Mouse (Mus musculus) testis, adult 2 months (tissue): ENCODE results near the gene Mavs. TPM values are rescaled to one million over a fixed set of nuclear protein-coding genes. Genes with fewer than 3 reads are reported as not detected.
A peak's percentile ranks its signal among the peaks of the same experiment; 100 is the strongest.
"Not testable (repeated sequence)": the region's sequence is repeated elsewhere in the genome, so short reads cannot be mapped to it uniquely, and the experiment has no call there.

ENCODE experiments used
- H3K27ac ChIP-seq: fragments of 200-500 bp; 2 replicates; pipeline ENCODE4 v1.5.1; 2012; ENCODE audit warnings: low read depth, low read length; ENCODE audit not compliant: control insufficient read depth, insufficient read depth
- H3K27me3 ChIP-seq: fragments of 200-500 bp; 2 replicates; pipeline ENCODE4 v1.6.1; 2012; ENCODE audit warnings: mild to moderate bottlenecking, low read length, moderate library complexity; ENCODE audit not compliant: control insufficient read depth, insufficient read depth
- H3K36me3 ChIP-seq: fragments of 200-500 bp; 2 replicates; pipeline ENCODE4 v1.6.1; 2012; ENCODE audit warnings: mild to moderate bottlenecking, low read length; ENCODE audit not compliant: control insufficient read depth, insufficient read depth
- H3K4me1 ChIP-seq: fragments of 200-500 bp; 2 replicates; pipeline ENCODE4 v1.6.1; 2012; ENCODE audit warnings: low read length; ENCODE audit not compliant: control insufficient read depth, insufficient read depth
- H3K4me3 ChIP-seq: fragments of 200-500 bp; 2 replicates; pipeline ENCODE4 v1.5.1; 2012; ENCODE audit warnings: low read depth, mild to moderate bottlenecking, low read length, moderate library complexity, mixed read lengths; ENCODE audit not compliant: control insufficient read depth
- CTCF ChIP-seq: fragments of 200-500 bp; IDR thresholded peaks from 2 replicates; pipeline ENCODE4 v1.5.1; 2012; ENCODE audit warnings: low read depth, mild to moderate bottlenecking, inconsistent platforms, low read length, moderate library complexity; ENCODE audit not compliant: control insufficient read depth, insufficient read depth, insufficient replicate concordance
- POLR2A ChIP-seq: fragments of 200-500 bp; IDR thresholded peaks from 2 replicates; pipeline ENCODE4 v1.6.1; 2012; ENCODE audit warnings: low read depth, mild to moderate bottlenecking, inconsistent platforms, low read length, moderate library complexity; ENCODE audit not compliant: control insufficient read depth
- polyA plus RNA-seq: library from polyadenylated mRNA; depleted of rRNA; stranded (reverse); fragments of >200 nt; gene quantifications from 2 replicates; pipeline ENCODE4 v1.2.3, GENCODE M21; 2012

Gene Mavs
- polyA plus RNA-seq, 1 experiment = 15.6 TPM

DNA sequence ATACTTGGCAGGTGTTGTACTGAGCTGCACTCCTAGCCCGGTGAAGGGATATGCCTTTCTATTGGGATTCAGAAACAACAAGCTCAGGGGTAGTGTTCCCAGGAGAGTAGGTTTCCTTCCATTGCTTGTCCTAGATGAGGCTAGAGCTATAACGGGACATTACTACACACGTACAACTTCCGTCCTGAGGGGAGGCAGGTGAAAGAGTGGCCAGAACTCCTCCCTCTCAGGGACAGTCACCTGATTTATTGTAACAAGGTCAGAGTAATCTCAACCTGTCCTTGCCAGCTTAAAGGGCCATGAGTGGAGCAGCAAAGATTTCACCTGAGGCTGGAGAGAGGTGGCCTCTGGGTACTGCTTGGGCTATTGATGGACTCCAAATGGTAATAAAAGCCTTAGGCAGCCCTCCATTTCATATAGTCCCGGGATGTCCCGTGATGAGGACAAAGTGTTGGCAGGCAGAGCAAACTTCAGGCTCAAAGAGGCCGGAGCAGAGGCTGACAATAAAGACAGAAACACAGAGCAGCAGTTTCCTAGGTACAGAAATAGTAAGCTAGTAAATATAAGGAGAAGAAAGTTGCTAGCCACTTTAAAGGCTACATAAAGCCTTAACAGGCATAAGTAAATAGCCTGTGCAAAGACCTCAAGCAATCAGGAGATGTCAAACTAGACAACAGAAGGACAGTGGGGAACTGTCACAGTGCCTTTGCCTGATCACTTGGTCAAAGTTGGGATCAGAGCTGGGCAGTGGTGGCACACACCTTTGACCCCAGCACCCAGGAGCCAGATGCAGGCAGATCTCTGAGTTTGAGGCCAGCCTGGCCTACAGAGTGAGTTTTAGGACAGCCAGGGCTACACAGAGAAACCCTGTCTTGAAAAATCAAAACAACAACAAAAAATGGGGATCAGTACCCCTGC, 17.7 kb upstream of the Mavs start:
- TF ChIP-seq POLR2A (no peak), CTCF (no peak)
- no peaks in the 10 kb centered on the region for H3K27me3 ChIP-seq
- H3K36me3 ChIP-seq = no peaks in the 10 kb centered on the region
- H3K4me1 ChIP-seq = no peaks in the 10 kb centered on the region; the same call in 1 of the 2 replicates
- H3K4me3 ChIP-seq = no peak overlapping the region
- no peak overlapping the region for H3K27ac ChIP-seq

DNA sequence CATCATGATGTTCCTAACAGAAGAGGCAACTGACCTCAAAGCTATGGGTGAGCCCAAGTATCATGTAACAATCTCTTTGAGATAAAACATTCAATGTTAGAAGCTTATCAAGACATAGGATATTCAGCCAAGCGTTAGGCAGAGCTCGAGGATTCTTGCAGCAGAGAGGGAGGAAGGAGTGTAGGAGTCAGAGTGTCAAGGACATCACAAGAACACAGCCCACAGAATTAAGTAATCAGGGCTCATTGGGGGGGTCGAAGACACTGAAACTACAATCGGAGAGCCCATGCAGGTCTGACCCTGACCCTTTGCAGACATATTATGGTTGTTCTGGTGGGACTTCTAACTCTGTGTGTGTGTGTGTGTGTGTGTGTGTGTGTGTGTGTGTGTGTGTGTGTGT, 13.8 kb upstream of the Mavs start:
- no peak overlapping the region for H3K4me3 ChIP-seq
- no peak overlapping the region for H3K27ac ChIP-seq
- peaks cover 2% of the 10 kb centered on the region; the same call in 1 of the 2 replicates for H3K4me1 ChIP-seq
- no peak for TF ChIP-seq CTCF
- TF ChIP-seq POLR2A = no peak
- H3K27me3 ChIP-seq = no peaks in the 10 kb centered on the region
- no peaks in the 10 kb centered on the region for H3K36me3 ChIP-seq

DNA sequence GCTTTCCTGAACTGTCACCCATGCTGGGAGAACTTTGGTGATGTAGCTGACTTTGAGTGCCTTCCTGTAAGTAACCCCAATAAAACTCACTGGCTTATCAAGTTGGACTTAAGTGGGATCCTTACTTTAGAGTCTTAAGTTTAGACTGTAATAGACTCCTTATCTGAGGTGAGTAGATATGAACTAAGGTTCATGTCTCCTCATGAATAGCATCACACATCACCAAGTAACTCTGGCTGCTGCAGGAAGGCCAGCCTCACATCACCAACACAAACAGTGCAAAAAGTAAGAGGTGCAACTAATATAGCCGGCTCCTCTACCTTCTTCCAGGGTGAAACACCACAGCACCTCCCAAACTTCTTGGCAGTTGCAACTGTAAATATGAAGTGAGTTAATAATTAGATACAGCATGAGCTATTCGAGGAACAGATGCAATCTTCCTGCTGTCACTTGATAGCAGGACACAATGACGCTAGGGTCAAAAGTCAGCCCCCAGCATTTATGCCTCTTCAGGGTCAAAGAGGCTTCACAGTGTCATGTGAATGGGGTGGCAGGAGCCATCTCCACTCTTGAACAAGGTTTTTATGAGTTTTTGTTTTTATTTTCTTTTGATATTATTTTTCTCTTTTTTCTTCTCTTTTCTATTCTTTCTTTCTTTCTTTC, 11.9 kb upstream of the Mavs start:
- H3K27me3 ChIP-seq = no peaks in the 10 kb centered on the region
- H3K4me1 ChIP-seq = peaks cover 2% of the 10 kb centered on the region; the same call in 1 of the 2 replicates
- no peaks in the 10 kb centered on the region for H3K36me3 ChIP-seq
- TF ChIP-seq CTCF = no peak
- no peak for TF ChIP-seq POLR2A
- H3K4me3 ChIP-seq = no peak overlapping the region
- no peak overlapping the region for H3K27ac ChIP-seq

DNA sequence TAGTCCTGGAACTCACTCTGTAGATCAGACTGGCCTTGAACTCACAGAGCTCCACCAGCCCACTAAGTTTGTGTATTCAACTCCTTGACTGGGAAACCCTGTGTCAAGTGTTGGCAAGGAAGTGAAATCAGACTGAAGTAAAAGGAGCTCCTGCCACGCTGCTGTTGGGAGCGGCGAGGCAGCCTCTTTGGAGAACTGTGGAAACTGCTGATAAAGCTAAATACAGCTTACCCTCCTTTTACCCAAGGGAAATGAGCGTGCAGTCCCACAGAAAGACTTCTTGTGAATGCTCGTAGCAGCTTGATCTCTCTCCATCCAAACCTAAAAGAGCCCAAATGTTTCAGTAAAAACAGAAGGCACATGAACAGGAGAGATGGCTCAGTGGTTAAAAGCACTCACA, 11.3 kb upstream of the Mavs start:
- Histone ChIP-seq H3K27ac (peak overlapping the region; percentile 7; the same call in 1 of the 2 replicates), H3K27me3 (no peaks in the 10 kb centered on the region), H3K4me3 (no peak overlapping the region), H3K36me3 (no peaks in the 10 kb centered on the region), H3K4me1 (peaks cover 2% of the 10 kb centered on the region; the same call in 1 of the 2 replicates)
- TF ChIP-seq POLR2A (no peak), CTCF (no peak)

DNA sequence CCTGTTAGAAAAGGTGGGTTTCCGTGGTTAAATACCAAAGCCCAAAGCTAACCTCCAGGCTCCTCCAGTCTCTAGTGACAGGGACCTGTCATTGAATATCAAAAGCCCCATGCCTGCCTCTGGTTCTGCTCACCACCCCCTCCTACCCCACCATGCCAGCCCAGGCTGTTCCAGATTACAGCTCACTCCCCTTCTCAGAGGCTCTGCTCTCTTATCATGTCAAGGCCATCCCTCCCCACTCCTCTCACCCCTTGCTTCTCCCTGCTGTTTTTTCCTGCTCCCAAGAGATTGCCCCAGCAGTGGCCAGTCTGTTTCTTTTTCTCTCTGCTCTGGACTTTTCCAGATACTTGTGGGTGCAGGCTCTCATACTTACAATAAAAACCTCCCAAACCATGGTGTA, 10.3 kb upstream of the Mavs start:
- H3K4me1 ChIP-seq = peaks cover 2% of the 10 kb centered on the region; the same call in 1 of the 2 replicates
- H3K27ac ChIP-seq = peak overlapping the region; percentile 68
- no peaks in the 10 kb centered on the region for H3K27me3 ChIP-seq
- H3K36me3 ChIP-seq = no peaks in the 10 kb centered on the region
- no peak overlapping the region for H3K4me3 ChIP-seq
- TF ChIP-seq POLR2A = no peak
- TF ChIP-seq CTCF = no peak

DNA sequence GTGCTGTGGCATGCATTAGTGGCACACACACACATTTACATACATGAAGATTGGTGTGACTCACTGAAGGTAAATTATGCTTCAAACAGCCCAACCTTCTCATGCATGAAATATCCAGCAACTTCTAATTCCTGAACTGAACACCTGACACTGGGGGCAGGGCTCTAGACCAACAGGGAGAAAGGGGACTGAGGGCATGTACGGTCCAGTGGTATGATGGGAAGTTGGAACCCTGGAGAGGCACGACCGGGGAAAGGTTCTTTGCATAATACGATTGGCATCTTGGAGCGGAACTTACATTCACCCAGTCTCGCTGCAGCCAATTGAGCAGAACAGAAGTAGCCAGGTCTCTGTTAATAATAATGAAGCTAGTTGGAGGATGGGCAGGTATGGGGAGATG, 8.7 kb upstream of the Mavs start:
- H3K36me3 ChIP-seq = no peaks in the 10 kb centered on the region
- no peak for TF ChIP-seq CTCF
- TF ChIP-seq POLR2A = no peak
- peaks cover 2% of the 10 kb centered on the region; the same call in 1 of the 2 replicates for H3K4me1 ChIP-seq

DNA sequence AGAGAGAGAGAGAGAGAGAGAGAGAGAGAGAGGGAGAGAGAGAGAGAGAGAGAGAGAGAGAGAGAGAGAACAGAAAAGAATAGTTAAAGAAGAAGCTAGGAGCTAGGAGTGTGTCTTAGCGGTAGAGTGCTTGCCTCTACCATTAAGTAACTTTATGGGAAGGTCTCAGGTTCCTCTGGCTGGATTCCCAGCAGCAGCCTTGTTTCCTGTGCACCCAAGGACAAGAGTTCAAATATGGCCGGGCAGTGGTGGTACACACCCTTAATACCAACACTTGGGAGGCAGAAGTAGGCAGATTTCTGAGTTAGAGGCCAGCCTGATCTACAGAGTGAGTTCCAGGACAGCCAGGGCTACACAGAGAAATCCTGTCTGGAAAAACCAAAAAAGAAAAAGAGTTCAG, 7.2 kb upstream of the Mavs start:
- H3K36me3 ChIP-seq, H3K4me1 ChIP-seq, H3K27me3 ChIP-seq, H3K27ac ChIP-seq, H3K4me3 ChIP-seq: not testable (repeated sequence)

More for the DNA sequence above, 8.7 kb upstream of the Mavs start:
- H3K27ac ChIP-seq = no peak overlapping the region
- no peak overlapping the region for H3K4me3 ChIP-seq
- H3K27me3 ChIP-seq = no peaks in the 10 kb centered on the region

DNA sequence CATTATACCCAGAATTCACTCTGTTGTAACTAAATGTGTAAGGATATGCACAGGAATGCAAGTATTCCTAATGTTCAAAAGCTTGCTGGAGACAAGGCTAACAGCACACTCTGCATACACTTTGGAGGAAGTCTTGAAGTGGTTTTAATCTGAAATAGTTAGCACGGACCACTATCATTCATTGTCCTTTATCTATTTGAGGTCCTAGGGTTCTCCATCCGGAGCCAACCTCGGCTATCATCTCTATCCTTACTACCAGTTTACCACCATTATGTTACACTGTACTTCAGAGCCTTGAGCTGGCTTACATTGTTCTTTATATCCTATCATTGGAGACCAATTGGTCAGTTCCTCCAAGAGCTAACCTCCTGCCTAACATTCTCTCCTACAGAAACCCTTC, 6.6 kb upstream of the Mavs start:
- Histone ChIP-seq H3K27ac (no peak overlapping the region), H3K27me3 (no peaks in the 10 kb centered on the region), H3K4me1 (peaks cover 2% of the 10 kb centered on the region; the same call in 1 of the 2 replicates), H3K4me3 (no peak overlapping the region), H3K36me3 (no peaks in the 10 kb centered on the region)
- TF ChIP-seq CTCF = no peak
